Mouse (Mus musculus) spleen, adult 2 months (tissue): ENCODE results near the gene Ttyh1.

ENCODE experiments used
- CTCF ChIP-seq: fragments of 200-500 bp; IDR thresholded peaks from 2 replicates; pipeline ENCODE4 v1.5.1; 2011; ENCODE audit warnings: mild to moderate bottlenecking, inconsistent platforms; ENCODE audit not compliant: insufficient read depth, insufficient read length, insufficient replicate concordance; ENCODE audit errors: extremely low read depth
- POLR2A ChIP-seq: fragments of 200-500 bp; IDR thresholded peaks from 2 replicates; pipeline ENCODE4 v1.6.1; 2011; ENCODE audit warnings: low read depth, low read length, inconsistent platforms

DNA sequence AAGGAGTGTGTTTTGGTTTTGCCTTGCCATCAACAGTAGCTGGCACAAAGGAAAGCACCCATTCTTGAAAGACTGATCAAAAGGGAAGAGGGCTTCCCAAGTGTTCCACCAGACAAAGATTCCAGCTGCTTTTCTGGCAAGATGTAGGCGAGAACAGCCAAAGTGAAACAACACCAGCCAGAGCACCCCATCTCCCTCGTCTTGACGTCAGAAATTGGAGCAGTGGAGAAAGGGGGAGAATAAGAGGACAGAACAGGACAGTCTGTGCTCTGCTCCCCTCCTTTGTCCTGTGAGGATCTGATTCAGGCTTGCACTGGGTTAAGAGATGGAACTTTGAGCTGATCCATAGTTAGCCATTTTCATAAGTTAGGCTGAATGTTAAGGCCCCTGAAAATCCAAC is 7.4 kb upstream of the Ttyh1 start:
- TF ChIP-seq CTCF (no peak), POLR2A (no peak)
